Mouse (Mus musculus) lung, postnatal 25 days (tissue): ENCODE data around the gene Gm136.

Experiments
- DNase-seq: peaks from one replicate; pipeline ENCODE4 v3.0.0; 2022; ENCODE audit warnings: low spot score

The Gm136 gene

GRCm38 (mm10) chr4:34708127-34708526 lies 47.9 kb downstream of the Gm136 start:
- no peak for DNase-seq

GRCm38 (mm10) chr4:34707248-34707647 lies 48.8 kb downstream of the Gm136 start:
- DNase-seq = no peak

GRCm38 (mm10) chr4:34703029-34703428 lies 53.0 kb downstream of the Gm136 start:
- no peak for DNase-seq

- DNase-seq = no peak
Observed at GRCm38 (mm10) chr4:34702231-34702630, 53.8 kb downstream of the Gm136 start.

GRCm38 (mm10) chr4:34701528-34701927 lies 54.5 kb downstream of the Gm136 start:
- peak; percentile 66 for DNase-seq
